Mouse (Mus musculus): ENCODE results near the gene Gm6657. TPM values are rescaled to one million over a fixed set of nuclear protein-coding genes. Genes with fewer than 3 reads are reported as not detected.
A peak's percentile ranks its signal among the peaks of the same experiment; 100 is the strongest.

Gene Gm6657
- not detected in 2 replicates for polyA plus RNA-seq (2015; fragmentation: Nextera tagmentation; extraction: Ambion mirVana)

- no peak within 1 kb of the TSS for H3K27ac ChIP-seq
- ATAC-seq (ENCODE audit: insufficient number of reproducible peaks, insufficient read depth, low FRiP score, low TSS enrichment, low read depth): no peak
- no peaks in the 10 kb centered on the region for H3K4me1 ChIP-seq
- H3K36me3 ChIP-seq: no peaks in the 10 kb centered on the region
- H3K9me3 ChIP-seq: no peaks in the 10 kb centered on the region
- no peak within 1 kb of the TSS for H3K4me3 ChIP-seq
- H3K9ac ChIP-seq: no peak within 1 kb of the TSS
- H3K27me3 ChIP-seq: no peaks in the 10 kb centered on the region
- no peak within 1 kb of the TSS for H3K4me2 ChIP-seq
These were observed at the start of gene Gm6657 for GRCm38 (mm10) chr12:78193942-78194341. Gene Gm6657 (plus strand): TSS chr12:78194242.

GRCm38 (mm10) chr12:78153308-78154002, 40.6 kb upstream of the Gm6657 start:
- Histone ChIP-seq H3K4me1 (no peaks in the 10 kb centered on the region), H3K27ac (no peak overlapping the region), H3K9me3 (no peaks in the 10 kb centered on the region), H3K9ac (no peak overlapping the region), H3K27me3 (no peaks in the 10 kb centered on the region), H3K4me3 (no peak overlapping the region), H3K4me2 (no peak overlapping the region), H3K36me3 (no peaks in the 10 kb centered on the region)
- WGBS: 46% methylated on average over 7 of the region's 7 CpGs
- ATAC-seq (ENCODE audit: insufficient number of reproducible peaks, insufficient read depth, low FRiP score, low TSS enrichment, low read depth): no peak

GRCm38 (mm10) chr12:78170178-78170577, 23.9 kb upstream of the Gm6657 start:
- H3K9me3 ChIP-seq: no peaks in the 10 kb centered on the region
- no peak overlapping the region for H3K27ac ChIP-seq
- no peak overlapping the region for H3K4me3 ChIP-seq
- no peaks in the 10 kb centered on the region for H3K36me3 ChIP-seq
- no peak overlapping the region for H3K9ac ChIP-seq
- no peaks in the 10 kb centered on the region for H3K27me3 ChIP-seq
- H3K4me1 ChIP-seq: no peaks in the 10 kb centered on the region
- H3K4me2 ChIP-seq: no peak overlapping the region
- ATAC-seq (ENCODE audit: insufficient number of reproducible peaks, insufficient read depth, low FRiP score, low TSS enrichment, low read depth): no peak

- WGBS: 73% methylated on average over 3 of the region's 3 CpGs
- H3K27ac ChIP-seq: no peak overlapping the region
- ATAC-seq (ENCODE audit: insufficient number of reproducible peaks, insufficient read depth, low FRiP score, low TSS enrichment, low read depth): no peak
- H3K27me3 ChIP-seq: no peaks in the 10 kb centered on the region
- no peaks in the 10 kb centered on the region for H3K9me3 ChIP-seq
- no peaks in the 10 kb centered on the region for H3K4me1 ChIP-seq
- no peak overlapping the region for H3K4me2 ChIP-seq
- H3K9ac ChIP-seq: no peak overlapping the region
- no peak overlapping the region for H3K4me3 ChIP-seq
- no peaks in the 10 kb centered on the region for H3K36me3 ChIP-seq
These were observed 20.1 kb upstream of the Gm6657 start for GRCm38 (mm10) chr12:78173945-78174344.

- no peak for ATAC-seq (ENCODE audit: insufficient number of reproducible peaks, insufficient read depth, low FRiP score, low TSS enrichment, low read depth)
- Histone ChIP-seq H3K4me3 (no peak overlapping the region), H3K36me3 (no peaks in the 10 kb centered on the region), H3K4me2 (no peak overlapping the region), H3K9me3 (no peaks in the 10 kb centered on the region), H3K27ac (no peak overlapping the region), H3K9ac (no peak overlapping the region), H3K27me3 (no peaks in the 10 kb centered on the region), H3K4me1 (no peaks in the 10 kb centered on the region)
- WGBS: 88% methylated on average over 4 of the region's 4 CpGs
These were observed 19.4 kb upstream of the Gm6657 start for GRCm38 (mm10) chr12:78174671-78175070.

- H3K4me1 ChIP-seq: no peaks in the 10 kb centered on the region
- H3K4me3 ChIP-seq: no peak overlapping the region
- ATAC-seq (ENCODE audit: insufficient number of reproducible peaks, insufficient read depth, low FRiP score, low TSS enrichment, low read depth): no peak
- no peak overlapping the region for H3K4me2 ChIP-seq
- no peak overlapping the region for H3K27ac ChIP-seq
- H3K9me3 ChIP-seq: no peaks in the 10 kb centered on the region
- no peaks in the 10 kb centered on the region for H3K36me3 ChIP-seq
- WGBS: 70% methylated on average over 2 of the region's 2 CpGs
- H3K27me3 ChIP-seq: no peaks in the 10 kb centered on the region
- no peak overlapping the region for H3K9ac ChIP-seq
These were observed 12.6 kb upstream of the Gm6657 start for GRCm38 (mm10) chr12:78181452-78181851.

- ATAC-seq (ENCODE audit: insufficient number of reproducible peaks, insufficient read depth, low FRiP score, low TSS enrichment, low read depth): no peak
- no peaks in the 10 kb centered on the region for H3K27me3 ChIP-seq
- no peaks in the 10 kb centered on the region for H3K36me3 ChIP-seq
- H3K4me2 ChIP-seq: no peak overlapping the region
- H3K4me1 ChIP-seq: no peaks in the 10 kb centered on the region
- no peak overlapping the region for H3K4me3 ChIP-seq
- 62% methylated on average over 2 of the region's 2 CpGs for WGBS
- H3K27ac ChIP-seq: no peak overlapping the region
- no peak overlapping the region for H3K9ac ChIP-seq
- H3K9me3 ChIP-seq: no peaks in the 10 kb centered on the region
These were observed 1.3 kb downstream of the Gm6657 start for GRCm38 (mm10) chr12:78195368-78195767.

GRCm38 (mm10) chr12:78203646-78204045, 9.6 kb downstream of the Gm6657 start:
- no peak overlapping the region for H3K27ac ChIP-seq
- 30% methylated on average over 5 of the region's 5 CpGs for WGBS
- H3K9ac ChIP-seq: no peak overlapping the region
- H3K36me3 ChIP-seq: no peaks in the 10 kb centered on the region
- no peak overlapping the region for H3K4me3 ChIP-seq
- 0 out of 2 replicates have a peak, but pooled peaks cover 2% of the 10 kb centered on the region for H3K4me1 ChIP-seq
- H3K27me3 ChIP-seq: no peaks in the 10 kb centered on the region
- H3K4me2 ChIP-seq: no peak overlapping the region
- H3K9me3 ChIP-seq: no peaks in the 10 kb centered on the region
- no peak for ATAC-seq (ENCODE audit: insufficient number of reproducible peaks, insufficient read depth, low FRiP score, low TSS enrichment, low read depth)

GRCm38 (mm10) chr12:78205915-78206570, 12.0 kb downstream of the Gm6657 start:
- ATAC-seq (ENCODE audit: insufficient number of reproducible peaks, insufficient read depth, low FRiP score, low TSS enrichment, low read depth): no peak
- H3K4me2 ChIP-seq: peak overlapping the region; percentile 14; the same call in 1 of the 2 replicates
- H3K9me3 ChIP-seq: no peaks in the 10 kb centered on the region
- no peaks in the 10 kb centered on the region for H3K27me3 ChIP-seq
- WGBS: 12% methylated on average over 5 of the region's 5 CpGs
- no peak overlapping the region for H3K27ac ChIP-seq
- 0 out of 2 replicates have a peak, but pooled peaks cover 2% of the 10 kb centered on the region for H3K4me1 ChIP-seq
- H3K9ac ChIP-seq: no peak overlapping the region
- H3K36me3 ChIP-seq: no peaks in the 10 kb centered on the region
- no peak overlapping the region for H3K4me3 ChIP-seq

- Histone ChIP-seq H3K9ac (no peak overlapping the region), H3K4me3 (no peak overlapping the region), H3K9me3 (no peaks in the 10 kb centered on the region), H3K4me2 (no peak overlapping the region), H3K36me3 (no peaks in the 10 kb centered on the region), H3K27ac (no peak overlapping the region), H3K27me3 (no peaks in the 10 kb centered on the region), H3K4me1 (0 out of 2 replicates have a peak, but pooled peaks cover 2% of the 10 kb centered on the region)
- WGBS: 74% methylated on average over 4 of the region's 4 CpGs
- ATAC-seq (ENCODE audit: insufficient number of reproducible peaks, insufficient read depth, low FRiP score, low TSS enrichment, low read depth): no peak
These were observed 12.5 kb downstream of the Gm6657 start for GRCm38 (mm10) chr12:78206571-78206960.

GRCm38 (mm10) chr12:78209856-78210255, 15.8 kb downstream of the Gm6657 start:
- no peaks in the 10 kb centered on the region for H3K36me3 ChIP-seq
- WGBS: 91% methylated on average over 2 of the region's 2 CpGs
- H3K27ac ChIP-seq: no peak overlapping the region
- H3K4me3 ChIP-seq: no peak overlapping the region
- H3K4me2 ChIP-seq: no peak overlapping the region
- no peaks in the 10 kb centered on the region for H3K27me3 ChIP-seq
- H3K4me1 ChIP-seq: no peaks in the 10 kb centered on the region
- no peaks in the 10 kb centered on the region for H3K9me3 ChIP-seq
- ATAC-seq (ENCODE audit: insufficient number of reproducible peaks, insufficient read depth, low FRiP score, low TSS enrichment, low read depth): no peak
- no peak overlapping the region for H3K9ac ChIP-seq

- no peak overlapping the region for H3K4me2 ChIP-seq
- H3K9ac ChIP-seq: no peak overlapping the region
- H3K9me3 ChIP-seq: no peaks in the 10 kb centered on the region
- H3K4me3 ChIP-seq: no peak overlapping the region
- WGBS: 79% methylated on average over 6 of the region's 6 CpGs
- ATAC-seq (ENCODE audit: insufficient number of reproducible peaks, insufficient read depth, low FRiP score, low TSS enrichment, low read depth): no peak
- H3K27me3 ChIP-seq: no peaks in the 10 kb centered on the region
- H3K36me3 ChIP-seq: no peaks in the 10 kb centered on the region
- no peaks in the 10 kb centered on the region for H3K4me1 ChIP-seq
- H3K27ac ChIP-seq: no peak overlapping the region
These were observed 21.4 kb downstream of the Gm6657 start for GRCm38 (mm10) chr12:78215490-78215889.

All from embryonic facial prominence, embryonic 13.5 days (tissue).